Mouse (Mus musculus) MEL (cell line): ENCODE data around the gene Hcn2. TPM values are rescaled to one million over a fixed set of nuclear protein-coding genes. Genes with fewer than 3 reads are reported as not detected.

Experiments
- polyA plus RNA-seq, 2 experiments: library from polyadenylated mRNA; stranded (reverse) in 1 of 2; unstranded in 1 of 2; fragments of >175 nt in 1 of 2; fragments of >200 nt in 1 of 2; gene quantifications; 2 replicates each; pipeline versions ENCODE4 v1.2.1 to v1.2.4; 2012; ENCODE audit warnings: low replicate concordance in 2 of 2, low read depth in 1 of 2; ENCODE audit not compliant: insufficient read length in 2 of 2, insufficient read depth in 1 of 2, missing spikeins in 1 of 2
- total RNA-seq: library from RNA; depleted of rRNA; stranded (reverse); fragments of 300-350 nt; gene quantifications from 2 replicates; pipeline ENCODE4 v1.2.3, GENCODE M21; 2012; rRNA removed

The Hcn2 gene
- total and polyA plus RNA-seq, 3 experiments, result 0.42 to 1.6 TPM; not detected in 1

Other genes with a start within 250 kb of the Hcn2 start
- not detected in 2 replicates for gene Vmn2r83, start 247.9 kb upstream of the Hcn2 start, total RNA-seq
- not detected for gene Vmn2r83, start 247.9 kb upstream of the Hcn2 start, polyA plus RNA-seq
- 25.5 and 26.0 TPM in 2 replicates for gene Plpp2, start 182.8 kb upstream of the Hcn2 start, total RNA-seq
- 10 to 100 TPM in 1 of 2 experiments, not detected in 1; 32.8 TPM for gene Plpp2, start 182.8 kb upstream of the Hcn2 start, polyA plus RNA-seq
- 19.8 and 24.8 TPM in 2 replicates for gene Mier2, start 161.4 kb upstream of the Hcn2 start, total RNA-seq
- gene Mier2, start 161.4 kb upstream of the Hcn2 start, polyA plus RNA-seq, result 10 to 100 TPM in 1 of 2 experiments, not detected in 1; 36.2 TPM
- not detected in 2 replicates for gene Theg, start 129.3 kb upstream of the Hcn2 start, total RNA-seq
- gene Theg, start 129.3 kb upstream of the Hcn2 start, polyA plus RNA-seq, result not detected
- not detected in 2 replicates for gene C2cd4c, start 102.6 kb upstream of the Hcn2 start, total RNA-seq
- under 1 TPM in 1 of 2 experiments, not detected in 1; 0.01 TPM for gene C2cd4c, start 102.6 kb upstream of the Hcn2 start, polyA plus RNA-seq
- not detected in 2 replicates for gene Shc2, start 78.7 kb upstream of the Hcn2 start, total RNA-seq
- not detected for gene Shc2, start 78.7 kb upstream of the Hcn2 start, polyA plus RNA-seq
- gene Odf3l2, start 70.9 kb upstream of the Hcn2 start, total RNA-seq, result not detected in 2 replicates
- gene Odf3l2, start 70.9 kb upstream of the Hcn2 start, polyA plus RNA-seq, result not detected
- not detected in 2 replicates for gene Madcam1, start 52.1 kb upstream of the Hcn2 start, total RNA-seq
- not detected for gene Madcam1, start 52.1 kb upstream of the Hcn2 start, polyA plus RNA-seq
- gene Tpgs1, start 47.3 kb upstream of the Hcn2 start, total RNA-seq, result 17.7 and 23.5 TPM in 2 replicates
- gene Tpgs1, start 47.3 kb upstream of the Hcn2 start, polyA plus RNA-seq, result 10 to 100 TPM in 1 of 2 experiments, not detected in 1; 48.0 TPM
- 288 and 318 TPM in 2 replicates for gene Cdc34, start 34.4 kb upstream of the Hcn2 start, total RNA-seq
- gene Cdc34, start 34.4 kb upstream of the Hcn2 start, polyA plus RNA-seq, result 100 to 1,000 TPM; 417 to 422 TPM
- gene Gzmm, start 27.6 kb upstream of the Hcn2 start, total RNA-seq, result 1.5 and 2.5 TPM in 2 replicates
- 1 to 10 TPM in 1 of 2 experiments, not detected in 1; 2.3 TPM for gene Gzmm, start 27.6 kb upstream of the Hcn2 start, polyA plus RNA-seq
- gene Bsg, start 12.1 kb upstream of the Hcn2 start, total RNA-seq, result 346 and 406 TPM in 2 replicates
- 100 to 1,000 TPM; 318 to 700 TPM for gene Bsg, start 12.1 kb upstream of the Hcn2 start, polyA plus RNA-seq
- 35.7 and 36.7 TPM in 2 replicates for gene Polrmt, start 29.9 kb downstream of the Hcn2 start, total RNA-seq
- gene Polrmt, start 29.9 kb downstream of the Hcn2 start, polyA plus RNA-seq, result 10 to 100 TPM in 1 of 2 experiments, not detected in 1; 66.9 TPM
- gene Fgf22, start 38.4 kb downstream of the Hcn2 start, total RNA-seq, result 0.15 and 0.33 TPM in 2 replicates
- under 1 TPM in 1 of 2 experiments, not detected in 1; 0.33 TPM for gene Fgf22, start 38.4 kb downstream of the Hcn2 start, polyA plus RNA-seq
- 78.8 and 84.8 TPM in 2 replicates for gene Rnf126, start 50.3 kb downstream of the Hcn2 start, total RNA-seq
- 100 to 1,000 TPM; 174 to 184 TPM for gene Rnf126, start 50.3 kb downstream of the Hcn2 start, polyA plus RNA-seq
- gene Fstl3, start 60.6 kb downstream of the Hcn2 start, total RNA-seq, result 2.2 and 4.3 TPM in 2 replicates
- gene Fstl3, start 60.6 kb downstream of the Hcn2 start, polyA plus RNA-seq, result 1 to 10 TPM in 1 of 2 experiments, not detected in 1; 7.1 TPM
- 0.39 and 0.50 TPM in 2 replicates for gene Prss57, start 74.3 kb downstream of the Hcn2 start, total RNA-seq
- under 1 TPM in 1 of 2 experiments, not detected in 1; 0.70 TPM for gene Prss57, start 74.3 kb downstream of the Hcn2 start, polyA plus RNA-seq
- gene Palm, start 76.9 kb downstream of the Hcn2 start, total RNA-seq, result 4.8 TPM in 2 replicates
- 10 to 100 TPM in 1 of 2 experiments, not detected in 1; 15.5 TPM for gene Palm, start 76.9 kb downstream of the Hcn2 start, polyA plus RNA-seq
- not detected in 2 replicates for gene Misp, start 104.4 kb downstream of the Hcn2 start, total RNA-seq
- gene Misp, start 104.4 kb downstream of the Hcn2 start, polyA plus RNA-seq, result not detected
- 301 and 316 TPM in 2 replicates for gene Ptbp1, start 137.8 kb downstream of the Hcn2 start, total RNA-seq
- 100 to 1,000 TPM; 329 to 837 TPM for gene Ptbp1, start 137.8 kb downstream of the Hcn2 start, polyA plus RNA-seq
- 9.1 and 11.2 TPM in 2 replicates for gene Prtn3, start 157.8 kb downstream of the Hcn2 start, total RNA-seq
- 10 to 100 TPM in 1 of 2 experiments, not detected in 1; 31.5 TPM for gene Prtn3, start 157.8 kb downstream of the Hcn2 start, polyA plus RNA-seq
- 0.56 and 0.85 TPM in 2 replicates for gene Plppr3, start 158.0 kb downstream of the Hcn2 start, total RNA-seq
- gene Plppr3, start 158.0 kb downstream of the Hcn2 start, polyA plus RNA-seq, result 1 to 10 TPM in 1 of 2 experiments, not detected in 1; 6.2 TPM
- not detected in 2 replicates for gene Elane, start 169.6 kb downstream of the Hcn2 start, total RNA-seq
- gene Elane, start 169.6 kb downstream of the Hcn2 start, polyA plus RNA-seq, result under 1 TPM in 1 of 2 experiments, not detected in 1; 0.07 TPM
- gene Cfd, start 174.2 kb downstream of the Hcn2 start, total RNA-seq, result not detected in 2 replicates
- under 1 TPM in 1 of 2 experiments, not detected in 1; 0.21 TPM for gene Cfd, start 174.2 kb downstream of the Hcn2 start, polyA plus RNA-seq
- gene Med16, start 192.3 kb downstream of the Hcn2 start, total RNA-seq, result 16.6 and 17.3 TPM in 2 replicates
- 10 to 100 TPM in 1 of 2 experiments, not detected in 1; 41.2 TPM for gene Med16, start 192.3 kb downstream of the Hcn2 start, polyA plus RNA-seq
- 5.2 and 10.2 TPM in 2 replicates for gene Gm26602, start 194.2 kb downstream of the Hcn2 start, total RNA-seq
- 1 to 10 TPM in 1 of 2 experiments, not detected in 1; 4.5 TPM for gene Gm26602, start 194.2 kb downstream of the Hcn2 start, polyA plus RNA-seq
- gene Kiss1r, start 200.3 kb downstream of the Hcn2 start, total RNA-seq, result 9.1 and 10.8 TPM in 2 replicates
- gene Kiss1r, start 200.3 kb downstream of the Hcn2 start, polyA plus RNA-seq, result 10 to 100 TPM in 1 of 2 experiments, not detected in 1; 23.5 TPM
- 22.7 and 29.1 TPM in 2 replicates for gene R3hdm4, start 204.6 kb downstream of the Hcn2 start, total RNA-seq
- gene R3hdm4, start 204.6 kb downstream of the Hcn2 start, polyA plus RNA-seq, result 100 to 1,000 TPM in 1 of 2 experiments, not detected in 1; 105 TPM
- 11.8 and 12.5 TPM in 2 replicates for gene Arid3a, start 210.4 kb downstream of the Hcn2 start, total RNA-seq
- gene Arid3a, start 210.4 kb downstream of the Hcn2 start, polyA plus RNA-seq, result 10 to 100 TPM in 1 of 2 experiments, not detected in 1; 17.2 TPM
- gene Wdr18, start 243.5 kb downstream of the Hcn2 start, total RNA-seq, result 94.5 and 107 TPM in 2 replicates
- gene Wdr18, start 243.5 kb downstream of the Hcn2 start, polyA plus RNA-seq, result 10 to 100 TPM in 1 of 2 experiments, not detected in 1; 89.5 TPM